Mouse (Mus musculus): Measurements from ENCODE around the gene Hist1h1t.
A peak's percentile ranks its signal among the peaks of the same experiment; 100 is the strongest.
"Not testable (repeated sequence)": the region's sequence is repeated elsewhere in the genome, so short reads cannot be mapped to it uniquely, and the experiment has no call there.

- TF ChIP-seq CTCF (IDR thresholded peaks at IDR 0.05; ENCODE audit: low read depth, low read length); GATA1 (IDR thresholded peaks at IDR 0.05; ENCODE audit: borderline replicate concordance, low read length); TAL1 (conservative IDR thresholded peaks at IDR 0.05; ENCODE audit: low read depth, low read length): not testable (repeated sequence)
- peak; percentile 80 for TF ChIP-seq POLR2AphosphoS5 (IDR thresholded peaks at IDR 0.05; ENCODE audit: insufficient replicate concordance, low read depth, low read length)
Measured at GRCm38 (mm10) chr13:23684295-23684945, 11.2 kb upstream of the Hist1h1t start.

Data from G1E (cell line).